Mouse (Mus musculus) forelimb bud, embryonic 11.5 days (tissue): ENCODE data around the gene 4933411K16Rik.
A peak's percentile ranks its signal among the peaks of the same experiment; 100 is the strongest.
"Not testable (repeated sequence)": the region's sequence is repeated elsewhere in the genome, so short reads cannot be mapped to it uniquely, and the experiment has no call there.

ENCODE experiments used
- DNase-seq: peaks from one replicate; pipeline ENCODE4 v3.0.0-alpha.2; 2012; ENCODE audit warnings: low read depth, low spot score

4933411K16Rik gene

DNA sequence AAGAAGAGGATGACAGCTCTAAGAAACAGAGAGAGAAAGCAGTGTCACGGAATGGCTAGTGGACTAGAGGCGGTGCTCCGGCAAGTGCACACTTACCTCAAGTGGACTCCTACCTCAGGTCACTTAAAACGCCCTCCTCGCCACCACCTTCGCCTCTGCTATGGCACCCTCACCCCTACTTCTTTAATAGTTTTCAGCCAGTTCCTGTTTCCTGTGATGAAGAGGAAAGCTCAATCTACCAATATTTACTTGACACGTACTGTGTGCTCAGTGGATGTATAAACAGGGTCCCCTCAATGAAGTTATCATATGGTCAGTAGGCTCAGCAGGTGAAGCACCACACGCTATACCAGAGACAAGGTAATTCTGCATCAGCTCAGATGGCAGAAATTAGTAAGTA is 26.5 kb downstream of the 4933411K16Rik start:
- no peak for DNase-seq

DNA sequence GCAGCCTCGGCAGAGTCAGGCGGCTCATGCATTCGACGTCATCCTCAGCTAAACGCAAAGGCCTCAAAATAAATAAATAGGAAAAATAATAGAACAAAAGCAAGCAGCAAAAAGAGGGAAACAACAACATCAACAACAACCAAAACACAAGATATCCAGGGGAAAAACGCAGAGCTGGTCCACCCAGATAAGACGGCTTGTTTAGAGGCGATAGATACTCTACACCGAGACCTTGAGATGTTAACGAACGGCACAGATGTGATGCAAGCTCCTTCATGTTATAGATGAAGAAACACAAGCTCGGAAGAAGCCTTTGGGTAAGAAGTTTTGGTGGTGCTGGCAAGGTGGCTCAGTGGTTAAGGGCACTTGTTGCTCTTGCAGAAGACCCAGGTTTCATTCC is 27.0 kb downstream of the 4933411K16Rik start:
- DNase-seq, result no peak

- no peak for DNase-seq
Measured at GRCm38 (mm10) chr19:42079950-42080349, 27.9 kb downstream of the 4933411K16Rik start.

GRCm38 (mm10) chr19:42080469-42080868 is 28.4 kb downstream of the 4933411K16Rik start:
- DNase-seq, result no peak

DNA sequence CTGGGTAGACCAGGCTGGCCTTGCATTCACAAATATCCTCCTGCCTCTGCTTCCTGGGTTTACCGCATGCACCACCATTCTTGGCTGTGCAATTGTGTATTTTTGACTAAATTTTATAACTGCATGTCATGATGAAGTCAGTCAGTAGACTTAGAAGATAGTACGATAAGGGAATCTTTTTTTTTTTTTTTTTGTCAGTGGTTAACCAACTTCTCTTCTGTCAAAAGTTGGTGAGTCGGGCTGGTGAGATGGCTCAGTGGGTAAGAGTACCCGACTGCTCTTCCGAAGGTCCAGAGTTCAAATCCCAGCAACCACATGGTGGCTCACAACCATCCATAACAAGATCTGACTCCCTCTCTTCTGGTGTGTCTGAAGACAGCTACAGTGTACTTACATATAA is 29.6 kb downstream of the 4933411K16Rik start:
- DNase-seq, result not testable (repeated sequence)

- no peak for DNase-seq
Measured at GRCm38 (mm10) chr19:42085690-42086089, 33.6 kb downstream of the 4933411K16Rik start.

DNA sequence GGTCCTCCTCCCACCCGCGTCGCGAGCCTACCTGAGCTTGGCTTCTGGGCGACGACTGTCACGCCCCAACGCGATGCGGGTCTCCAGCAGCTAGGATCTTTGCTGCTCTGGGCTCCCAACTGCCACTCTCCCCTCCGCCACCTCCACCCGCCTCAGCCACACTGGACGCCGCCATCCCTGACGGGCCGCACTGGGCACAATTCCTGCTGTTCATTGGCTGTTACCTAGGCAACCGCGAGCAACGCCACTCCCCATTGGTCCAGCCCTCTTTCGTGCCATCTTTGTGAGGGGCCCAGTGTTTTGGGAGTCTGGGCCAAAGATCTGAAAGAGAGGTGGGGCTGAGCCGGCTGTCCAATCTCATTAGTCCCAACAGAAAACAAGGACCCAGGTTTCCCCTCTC is 34.1 kb downstream of the 4933411K16Rik start, which contains the start of gene Morn4:
Gene Morn4, minus strand, starts transcription at position 192 of the 400 bp plus-strand sequence.
- DNase-seq, result peak; percentile 94

GRCm38 (mm10) chr19:42089103-42089747 is 37.2 kb downstream of the 4933411K16Rik start:
- DNase-seq, result peak; percentile 19

DNA sequence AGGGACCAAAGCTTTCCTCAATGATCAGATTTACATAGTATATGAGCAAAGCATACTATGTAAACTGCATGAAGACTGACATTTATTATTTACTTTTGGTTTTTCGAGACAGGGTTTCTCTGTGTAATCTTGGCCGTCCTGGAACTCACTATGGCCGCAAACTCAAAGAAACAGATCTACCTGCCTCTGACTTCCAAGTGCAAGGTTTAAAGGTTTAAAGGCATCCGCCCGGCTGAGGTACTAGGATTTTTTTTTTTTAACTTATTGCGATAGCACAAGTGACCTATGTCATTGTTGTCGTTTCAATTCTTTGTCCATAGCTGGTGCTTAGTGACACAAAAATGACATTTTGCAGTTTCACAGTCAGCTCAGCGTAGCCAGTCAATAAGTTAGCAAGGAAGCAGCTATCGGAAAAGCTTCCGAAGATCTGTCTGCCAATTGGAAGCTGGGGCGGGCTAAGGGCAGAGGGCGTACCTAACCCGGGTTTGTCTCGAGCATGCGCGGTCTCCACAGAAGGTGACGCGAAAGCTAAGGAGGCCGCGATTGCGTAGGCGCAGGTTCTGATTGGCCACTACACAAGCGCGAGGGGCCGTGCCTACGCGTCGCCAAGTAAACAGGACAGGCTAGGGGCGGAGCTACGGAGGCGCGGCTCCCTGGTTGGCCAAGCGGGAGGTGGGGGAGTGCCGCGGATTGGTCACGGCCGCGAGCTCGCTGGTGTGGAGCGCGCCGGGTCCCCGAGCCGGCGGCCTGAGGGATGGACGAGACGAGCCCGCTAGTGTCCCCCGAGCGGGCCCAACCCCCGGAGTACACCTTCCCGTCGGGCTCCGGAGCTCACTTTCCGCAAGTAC is 37.9 kb downstream of the 4933411K16Rik start, which contains the start of gene Pi4k2a:
Gene Pi4k2a, plus strand, starts transcription at position 723 of the 848 bp plus-strand sequence.
- DNase-seq, result peak; percentile 100

DNA sequence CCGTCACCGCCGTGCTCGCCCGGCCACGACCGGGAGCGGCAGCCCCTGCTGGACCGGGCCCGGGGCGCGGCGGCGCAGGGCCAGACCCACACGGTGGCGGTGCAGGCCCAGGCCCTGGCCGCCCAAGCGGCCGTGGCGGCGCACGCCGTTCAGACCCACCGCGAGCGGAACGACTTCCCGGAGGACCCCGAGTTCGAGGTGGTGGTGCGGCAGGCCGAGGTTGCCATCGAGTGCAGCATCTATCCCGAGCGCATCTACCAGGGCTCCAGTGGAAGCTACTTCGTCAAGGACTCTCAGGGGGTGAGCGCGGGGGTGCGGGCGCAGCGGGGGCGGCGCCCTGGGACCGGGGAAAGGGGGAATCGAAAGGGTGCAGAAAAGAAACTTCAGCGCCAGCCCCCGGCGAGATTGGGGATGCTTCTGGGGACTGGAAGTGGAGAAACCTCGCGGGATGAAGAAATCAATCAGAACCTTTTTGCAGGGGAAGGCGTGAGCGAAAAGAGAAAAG is 38.6 kb downstream of the 4933411K16Rik start:
- DNase-seq, result peak; percentile 13

DNA sequence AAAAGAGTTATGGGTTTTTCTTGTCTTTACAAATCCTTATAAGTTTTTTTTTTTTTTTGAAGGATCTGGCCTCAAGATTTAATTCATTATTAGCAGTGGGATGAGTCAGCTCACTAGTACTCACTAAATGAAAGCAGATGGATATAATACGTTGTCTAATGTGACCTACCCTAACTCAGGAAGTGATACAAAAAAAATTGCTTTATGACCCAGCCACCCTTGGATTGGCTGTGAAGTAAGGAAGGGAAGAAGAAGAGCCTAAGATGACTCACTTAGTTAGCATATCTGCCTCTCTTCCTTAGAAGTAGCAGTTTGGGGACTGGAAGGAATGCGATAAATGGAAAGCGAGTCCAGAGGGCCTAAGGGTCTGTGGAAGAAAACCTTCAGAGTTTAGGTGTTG is 47.4 kb downstream of the 4933411K16Rik start:
- no peak for DNase-seq
